Comparison of ENCODE assay signal across 10 mouse cellular contexts in the genomic region with DNA sequence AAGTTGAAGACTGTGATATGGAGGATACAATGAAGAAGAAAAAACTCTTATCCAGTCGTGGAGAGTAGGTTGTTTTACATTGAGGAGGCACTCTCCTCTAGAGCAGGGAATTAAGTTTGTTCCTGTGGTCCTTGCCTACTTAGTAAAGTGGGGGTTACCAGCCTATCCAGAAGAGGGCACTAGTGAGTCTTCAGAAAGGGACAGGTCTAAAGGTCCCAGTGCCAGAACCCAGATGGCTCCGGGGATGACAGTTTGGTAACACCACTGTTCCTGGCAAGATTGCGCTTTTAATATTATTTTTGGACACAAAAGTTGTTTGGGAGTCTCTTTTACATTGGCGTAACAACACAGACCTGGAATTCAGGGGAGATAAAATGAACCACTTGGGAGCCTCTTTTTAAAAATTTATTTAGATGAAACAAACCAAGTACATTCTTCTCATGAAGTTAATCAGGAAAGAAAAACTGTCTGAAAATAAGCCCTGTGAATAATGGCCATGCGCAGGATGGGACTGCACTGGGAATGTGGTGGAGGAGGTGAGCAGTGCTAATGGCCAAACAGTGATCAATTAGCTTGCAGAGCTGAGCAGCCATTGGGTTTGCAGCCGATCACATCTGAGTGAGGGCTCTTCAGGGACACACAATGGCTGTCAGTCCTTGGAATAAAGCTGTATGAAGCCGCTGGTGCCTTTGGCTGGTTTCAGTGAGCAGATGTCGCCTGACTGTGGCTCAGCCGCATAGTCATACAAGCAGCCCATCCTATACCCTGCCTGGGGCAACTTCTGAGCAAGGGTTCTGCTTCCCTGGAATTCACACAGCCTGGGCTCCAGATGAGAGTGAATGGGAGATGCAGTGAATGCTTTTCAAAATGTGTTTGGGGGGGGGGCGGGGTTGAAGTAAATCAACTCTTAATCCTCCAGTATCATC.
DNase-seq lines count a peak whose midpoint lies in the region; ATAC-seq and TF ChIP-seq lines count a peak whose summit lies in the region.
"Had no signal": no experiment of that assay in that cellular context is flagged by ENCODE, and none has a peak within 500 bp of the region (broad histone marks: within the 10 kb centered on the region; RNA-seq: fewer than 3 reads in every experiment).

No protein-coding gene starts in this region.

- H3K4me2 ChIP-seq in hindbrain, embryonic 14.5 days (replicated peaks): no peak overlapping the region
- H3K4me2 ChIP-seq in midbrain, embryonic 14.5 days (ENCODE audit: low read length): no peak overlapping the region
- H3K4me2 ChIP-seq in midbrain, embryonic 13.5 days (replicated peaks): no peak overlapping the region
- H3K4me2 ChIP-seq in forebrain, embryonic 13.5 days: no peak overlapping the region

- no peak for TF ChIP-seq POLR2A in cerebellum, adult 2 months (IDR thresholded peaks at IDR 0.05; ENCODE audit: borderline replicate concordance, insufficient read depth, low read length)
- TF ChIP-seq POLR2A in thymus, adult 2 months (IDR thresholded peaks at IDR 0.05; ENCODE audit: control insufficient read depth, extremely low read depth, insufficient read depth, low read length, poor library complexity): no peak

- 60% methylated on average over 10 of the region's 10 CpGs for WGBS in hindbrain, embryonic 14.5 days
- WGBS in hindbrain, embryonic 10.5 days: 72% methylated on average over 10 of the region's 10 CpGs
- 67% methylated on average over 10 of the region's 10 CpGs for WGBS in midbrain, embryonic 14.5 days
- WGBS in midbrain, embryonic 13.5 days: 69% methylated on average over 10 of the region's 10 CpGs
- WGBS in cerebellum, adult 2 months: 35% methylated on average over 10 of the region's 10 CpGs
- 70% methylated on average over 10 of the region's 10 CpGs for WGBS in forebrain, embryonic 13.5 days
- 85% methylated on average over 10 of the region's 10 CpGs for WGBS in thymus, adult 2 months

- peak; percentile 35; the same call in 1 of the 2 replicates for TF ChIP-seq CTCF in cerebellum, adult 2 months (IDR thresholded peaks at IDR 0.05; ENCODE audit: borderline replicate concordance, insufficient read depth, low read depth, low read length)
- no peak for TF ChIP-seq CTCF in thymus, adult 2 months (IDR thresholded peaks at IDR 0.05; ENCODE audit: borderline replicate concordance, control insufficient read depth, extremely low read depth, insufficient read depth, low read length, poor library complexity)

- no peak overlapping the region for H3K27ac ChIP-seq in hindbrain, embryonic 14.5 days
- H3K27ac ChIP-seq in hindbrain, embryonic 10.5 days: no peak overlapping the region
- no peak overlapping the region for H3K27ac ChIP-seq in midbrain, embryonic 14.5 days (replicated peaks; ENCODE audit: low read depth, low read length)
- no peak overlapping the region for H3K27ac ChIP-seq in midbrain, embryonic 13.5 days
- H3K27ac ChIP-seq in cerebellum, adult 2 months (ENCODE audit: insufficient read depth, low read length): no peak overlapping the region
- no peak overlapping the region for H3K27ac ChIP-seq in forebrain, embryonic 13.5 days
- H3K27ac ChIP-seq in thymus, adult 2 months (ENCODE audit: control insufficient read depth, insufficient read depth, low read length): no peak overlapping the region

- DNase-seq in hindbrain, embryonic 14.5 days (ENCODE audit: low spot score): no peak
- DNase-seq in hindbrain, embryonic 10.5 days (ENCODE audit: low spot score): no peak
- peak; percentile 12 for DNase-seq in midbrain, embryonic 14.5 days
- DNase-seq in cerebellum, adult 2 months: peak; percentile 12 to 45
- peak; percentile 61 for DNase-seq in retina, postnatal 1 day
- DNase-seq in thymus, adult 2 months: no peak
- DNase-seq: lung, postnatal 4 days; thymus, adult 18-20 months had no signal

- no peaks in the 10 kb centered on the region for H3K9me3 ChIP-seq in hindbrain, embryonic 14.5 days (ENCODE audit: control insufficient read depth, low read length)
- H3K9me3 ChIP-seq in hindbrain, embryonic 10.5 days: no peaks in the 10 kb centered on the region
- no peaks in the 10 kb centered on the region for H3K9me3 ChIP-seq in midbrain, embryonic 14.5 days (ENCODE audit: control insufficient read depth, low read length)
- H3K9me3 ChIP-seq in midbrain, embryonic 13.5 days: no peaks in the 10 kb centered on the region
- no peaks in the 10 kb centered on the region for H3K9me3 ChIP-seq in forebrain, embryonic 13.5 days (replicated peaks)

- H3K27me3 ChIP-seq in hindbrain, embryonic 14.5 days (ENCODE audit: control insufficient read depth, insufficient read depth, low read length): no peaks in the 10 kb centered on the region
- H3K27me3 ChIP-seq in hindbrain, embryonic 10.5 days (ENCODE audit: insufficient read depth, poor library complexity, severe bottlenecking): no peaks in the 10 kb centered on the region
- no peaks in the 10 kb centered on the region for H3K27me3 ChIP-seq in midbrain, embryonic 14.5 days (ENCODE audit: control insufficient read depth, insufficient read depth, low read length)
- no peaks in the 10 kb centered on the region for H3K27me3 ChIP-seq in midbrain, embryonic 13.5 days
- H3K27me3 ChIP-seq in cerebellum, adult 2 months (ENCODE audit: control insufficient read depth, insufficient read depth, low read length): no peaks in the 10 kb centered on the region
- H3K27me3 ChIP-seq in forebrain, embryonic 13.5 days: no peaks in the 10 kb centered on the region
- H3K27me3 ChIP-seq in thymus, adult 2 months (ENCODE audit: control insufficient read depth, insufficient read depth, low read length): no peaks in the 10 kb centered on the region

- no peak overlapping the region for H3K9ac ChIP-seq in hindbrain, embryonic 14.5 days
- no peak overlapping the region for H3K9ac ChIP-seq in midbrain, embryonic 14.5 days (replicated peaks; ENCODE audit: low read length)
- H3K9ac ChIP-seq in midbrain, embryonic 13.5 days (replicated peaks): no peak overlapping the region
- H3K9ac ChIP-seq in forebrain, embryonic 13.5 days: no peak overlapping the region

- H3K36me3 ChIP-seq in hindbrain, embryonic 14.5 days (replicated peaks; ENCODE audit: control insufficient read depth, insufficient read depth): no peaks in the 10 kb centered on the region
- no peaks in the 10 kb centered on the region for H3K36me3 ChIP-seq in hindbrain, embryonic 10.5 days
- H3K36me3 ChIP-seq in midbrain, embryonic 14.5 days (ENCODE audit: control insufficient read depth, insufficient read depth, low read length): no peaks in the 10 kb centered on the region
- H3K36me3 ChIP-seq in midbrain, embryonic 13.5 days: no peaks in the 10 kb centered on the region
- H3K36me3 ChIP-seq in forebrain, embryonic 13.5 days (ENCODE audit: poor library complexity, severe bottlenecking): no peaks in the 10 kb centered on the region
- H3K36me3 ChIP-seq in thymus, adult 2 months (ENCODE audit: control insufficient read depth, insufficient read depth, low read length): no peaks in the 10 kb centered on the region

- peak; percentile 46; the same call in 1 of the 2 replicates for ATAC-seq in hindbrain, embryonic 14.5 days (ENCODE audit: low FRiP score)
- ATAC-seq in midbrain, embryonic 14.5 days (ENCODE audit: low FRiP score, low TSS enrichment): no peak
- ATAC-seq in midbrain, embryonic 13.5 days: no peak
- ATAC-seq in forebrain, embryonic 13.5 days: no peak

- H3K4me1 ChIP-seq in hindbrain, embryonic 14.5 days (replicated peaks; ENCODE audit: control insufficient read depth, insufficient read depth, low read length): no peaks in the 10 kb centered on the region
- no peaks in the 10 kb centered on the region for H3K4me1 ChIP-seq in hindbrain, embryonic 10.5 days (replicated peaks)
- no peaks in the 10 kb centered on the region for H3K4me1 ChIP-seq in midbrain, embryonic 14.5 days (ENCODE audit: control insufficient read depth, insufficient read depth, low read length)
- peaks cover 5% of the 10 kb centered on the region; the same call in 1 of the 2 replicates for H3K4me1 ChIP-seq in midbrain, embryonic 13.5 days (replicated peaks)
- peaks cover 3% of the 10 kb centered on the region; the same call in 1 of the 2 replicates for H3K4me1 ChIP-seq in cerebellum, adult 2 months (ENCODE audit: control insufficient read depth, insufficient read depth, low read length)
- no peaks in the 10 kb centered on the region for H3K4me1 ChIP-seq in forebrain, embryonic 13.5 days
- no peaks in the 10 kb centered on the region for H3K4me1 ChIP-seq in thymus, adult 2 months (replicated peaks; ENCODE audit: control insufficient read depth, insufficient read depth, low read length)

- H3K4me3 ChIP-seq in hindbrain, embryonic 14.5 days (replicated peaks; ENCODE audit: low read length): no peak overlapping the region
- H3K4me3 ChIP-seq in hindbrain, embryonic 10.5 days: no peak overlapping the region
- no peak overlapping the region for H3K4me3 ChIP-seq in midbrain, embryonic 14.5 days (replicated peaks; ENCODE audit: low read depth, low read length)
- no peak overlapping the region for H3K4me3 ChIP-seq in midbrain, embryonic 13.5 days (replicated peaks)
- no peak overlapping the region for H3K4me3 ChIP-seq in cerebellum, adult 2 months (replicated peaks; ENCODE audit: insufficient read depth, low read depth, low read length)
- no peak overlapping the region for H3K4me3 ChIP-seq in forebrain, embryonic 13.5 days
- no peak overlapping the region for H3K4me3 ChIP-seq in thymus, adult 2 months (ENCODE audit: control insufficient read depth, insufficient read depth, low read length)

Comparison
In these comparisons a context has a peak if more than half of its experiments do, and no peak if none do; other contexts are left out.
1. DNase-seq: peak in midbrain, embryonic 14.5 days (single experiment), cerebellum, adult 2 months (2 of 2) and retina, postnatal 1 day (single experiment); none in hindbrain, embryonic 14.5 days (single experiment), hindbrain, embryonic 10.5 days (single experiment) and thymus, adult 2 months (single experiment).